Mouse (Mus musculus): ENCODE measurements around the gene Pard6b. TPM values are rescaled to one million over a fixed set of nuclear protein-coding genes. Genes with fewer than 3 reads are reported as not detected.

The Pard6b gene
- total and polyA plus RNA-seq, 2 experiments from 2014 or later = 3.5 to 6.5 TPM

- Histone ChIP-seq H3K36me3 (replicated peaks; ENCODE audit: control insufficient read depth, insufficient read depth, low read length) (no peaks in the 10 kb centered on the region), H3K27ac (ENCODE audit: low read depth) (no peak overlapping the region), H3K4me3 (ENCODE audit: low read depth, low read length) (0 out of 2 replicates have a peak overlapping the region, but pooled peaks have one; percentile 47), H3K9ac (replicated peaks; ENCODE audit: low read depth, low read length) (no peak overlapping the region), H3K9me3 (replicated peaks; ENCODE audit: control insufficient read depth, low read length) (no peaks in the 10 kb centered on the region), H3K4me1 (ENCODE audit: control insufficient read depth, insufficient read depth) (peaks cover 13% of the 10 kb centered on the region; the same call in 1 of the 2 replicates), H3K27me3 (ENCODE audit: control insufficient read depth, insufficient read depth, low read length) (peaks cover 29% of the 10 kb centered on the region), H3K4me2 (ENCODE audit: low read depth, low read length) (peak overlapping the region; percentile 74)
- TF ChIP-seq EP300 (IDR thresholded peaks at IDR 0.05; ENCODE audit: low read depth) = no peak
- no peak for TF ChIP-seq CTCF (IDR thresholded peaks at IDR 0.05; ENCODE audit: low read depth)
- ATAC-seq (ENCODE audit: insufficient read depth, low read depth) (no peak), DNase-seq (ENCODE audit: low spot score) (no peak)
- WGBS = 18% methylated on average over 16 of the region's 16 CpGs
Measured at GRCm38 (mm10) chr2:168049002-168049635, 31.7 kb upstream of the Pard6b start.

- Histone ChIP-seq H3K4me2 (ENCODE audit: low read depth, low read length) (peak overlapping the region; percentile 74), H3K4me1 (ENCODE audit: control insufficient read depth, insufficient read depth) (peaks cover 13% of the 10 kb centered on the region; the same call in 1 of the 2 replicates), H3K36me3 (replicated peaks; ENCODE audit: control insufficient read depth, insufficient read depth, low read length) (no peaks in the 10 kb centered on the region), H3K9ac (replicated peaks; ENCODE audit: low read depth, low read length) (peak overlapping the region; percentile 50; the same call in 1 of the 2 replicates), H3K27me3 (ENCODE audit: control insufficient read depth, insufficient read depth, low read length) (peaks cover 29% of the 10 kb centered on the region), H3K27ac (ENCODE audit: low read depth) (no peak overlapping the region), H3K4me3 (ENCODE audit: low read depth, low read length) (peak overlapping the region; percentile 47), H3K9me3 (replicated peaks; ENCODE audit: control insufficient read depth, low read length) (no peaks in the 10 kb centered on the region)
- WGBS = 1% methylated on average over 56 of the region's 56 CpGs
- ATAC-seq (ENCODE audit: insufficient read depth, low read depth) (peak; percentile 50), DNase-seq (ENCODE audit: low spot score) (no peak)
- TF ChIP-seq EP300 (IDR thresholded peaks at IDR 0.05; ENCODE audit: low read depth) = no peak
- TF ChIP-seq CTCF (IDR thresholded peaks at IDR 0.05; ENCODE audit: low read depth) = no peak
Measured at GRCm38 (mm10) chr2:168050000-168050942, 30.5 kb upstream of the Pard6b start.

- no peak for DNase-seq (ENCODE audit: low spot score)
- ATAC-seq (ENCODE audit: insufficient read depth, low read depth) = no peak
- no peak overlapping the region for H3K4me2 ChIP-seq (ENCODE audit: low read depth, low read length)
- no peak overlapping the region for H3K4me3 ChIP-seq (ENCODE audit: low read depth, low read length)
- no peaks in the 10 kb centered on the region for H3K36me3 ChIP-seq (replicated peaks; ENCODE audit: control insufficient read depth, insufficient read depth, low read length)
- H3K4me1 ChIP-seq (ENCODE audit: control insufficient read depth, insufficient read depth) = peaks cover 11% of the 10 kb centered on the region
- H3K27ac ChIP-seq (ENCODE audit: low read depth) = no peak overlapping the region
- 89% methylated on average over 1 of the region's 1 CpGs for WGBS
- H3K9me3 ChIP-seq (replicated peaks; ENCODE audit: control insufficient read depth, low read length) = no peaks in the 10 kb centered on the region
- H3K9ac ChIP-seq (replicated peaks; ENCODE audit: low read depth, low read length) = no peak overlapping the region
- TF ChIP-seq EP300 (IDR thresholded peaks at IDR 0.05; ENCODE audit: low read depth) (no peak), CTCF (IDR thresholded peaks at IDR 0.05; ENCODE audit: low read depth) (no peak)
- H3K27me3 ChIP-seq (ENCODE audit: control insufficient read depth, insufficient read depth, low read length) = peaks cover 29% of the 10 kb centered on the region
Measured at GRCm38 (mm10) chr2:168052156-168052555, 28.6 kb upstream of the Pard6b start.

GRCm38 (mm10) chr2:168052689-168053088 lies 28.1 kb upstream of the Pard6b start:
- H3K4me3 ChIP-seq (ENCODE audit: low read depth, low read length) = no peak overlapping the region
- no peak overlapping the region for H3K27ac ChIP-seq (ENCODE audit: low read depth)
- WGBS = 12% methylated on average over 2 of the region's 2 CpGs
- H3K27me3 ChIP-seq (ENCODE audit: control insufficient read depth, insufficient read depth, low read length) = peaks cover 29% of the 10 kb centered on the region
- TF ChIP-seq CTCF (IDR thresholded peaks at IDR 0.05; ENCODE audit: low read depth) (peak; percentile 67), EP300 (IDR thresholded peaks at IDR 0.05; ENCODE audit: low read depth) (no peak)
- DNase-seq (ENCODE audit: low spot score) (no peak), ATAC-seq (ENCODE audit: insufficient read depth, low read depth) (no peak)
- H3K36me3 ChIP-seq (replicated peaks; ENCODE audit: control insufficient read depth, insufficient read depth, low read length) = no peaks in the 10 kb centered on the region
- H3K9me3 ChIP-seq (replicated peaks; ENCODE audit: control insufficient read depth, low read length) = no peaks in the 10 kb centered on the region
- peaks cover 11% of the 10 kb centered on the region for H3K4me1 ChIP-seq (ENCODE audit: control insufficient read depth, insufficient read depth)
- no peak overlapping the region for H3K4me2 ChIP-seq (ENCODE audit: low read depth, low read length)
- H3K9ac ChIP-seq (replicated peaks; ENCODE audit: low read depth, low read length) = no peak overlapping the region

GRCm38 (mm10) chr2:168054142-168054541 lies 26.7 kb upstream of the Pard6b start:
- Histone ChIP-seq H3K36me3 (replicated peaks; ENCODE audit: control insufficient read depth, insufficient read depth, low read length) (no peaks in the 10 kb centered on the region), H3K9me3 (replicated peaks; ENCODE audit: control insufficient read depth, low read length) (no peaks in the 10 kb centered on the region), H3K27ac (ENCODE audit: low read depth) (no peak overlapping the region), H3K9ac (replicated peaks; ENCODE audit: low read depth, low read length) (no peak overlapping the region), H3K4me2 (ENCODE audit: low read depth, low read length) (no peak overlapping the region), H3K27me3 (ENCODE audit: control insufficient read depth, insufficient read depth, low read length) (peaks cover 25% of the 10 kb centered on the region), H3K4me1 (ENCODE audit: control insufficient read depth, insufficient read depth) (peaks cover 11% of the 10 kb centered on the region), H3K4me3 (ENCODE audit: low read depth, low read length) (no peak overlapping the region)
- ATAC-seq (ENCODE audit: insufficient read depth, low read depth) = no peak
- 91% methylated on average over 11 of the region's 11 CpGs for WGBS
- TF ChIP-seq CTCF (IDR thresholded peaks at IDR 0.05; ENCODE audit: low read depth) (no peak), EP300 (IDR thresholded peaks at IDR 0.05; ENCODE audit: low read depth) (no peak)
- DNase-seq (ENCODE audit: low spot score) = no peak
